Mouse (Mus musculus) MN1 (cell line): Measurements from ENCODE around the gene Stam.
"Not testable (repeated sequence)": the region's sequence is repeated elsewhere in the genome, so short reads cannot be mapped to it uniquely, and the experiment has no call there.

Experiments
- DNase-seq: peaks from one replicate; pipeline ENCODE4 v3.0.0-alpha.2; 2016; ENCODE audit warnings: low spot score

The Stam gene

GRCm38 (mm10) chr2:14073362-14074220, at the start of gene Stam:
Stam (plus strand) TSS chr2:14074098.
- peak; percentile 88 for DNase-seq

GRCm38 (mm10) chr2:14041249-14041648, 32.6 kb upstream of the Stam start:
- DNase-seq = no peak

GRCm38 (mm10) chr2:14043011-14043410, 30.9 kb upstream of the Stam start:
- no peak for DNase-seq

DNA sequence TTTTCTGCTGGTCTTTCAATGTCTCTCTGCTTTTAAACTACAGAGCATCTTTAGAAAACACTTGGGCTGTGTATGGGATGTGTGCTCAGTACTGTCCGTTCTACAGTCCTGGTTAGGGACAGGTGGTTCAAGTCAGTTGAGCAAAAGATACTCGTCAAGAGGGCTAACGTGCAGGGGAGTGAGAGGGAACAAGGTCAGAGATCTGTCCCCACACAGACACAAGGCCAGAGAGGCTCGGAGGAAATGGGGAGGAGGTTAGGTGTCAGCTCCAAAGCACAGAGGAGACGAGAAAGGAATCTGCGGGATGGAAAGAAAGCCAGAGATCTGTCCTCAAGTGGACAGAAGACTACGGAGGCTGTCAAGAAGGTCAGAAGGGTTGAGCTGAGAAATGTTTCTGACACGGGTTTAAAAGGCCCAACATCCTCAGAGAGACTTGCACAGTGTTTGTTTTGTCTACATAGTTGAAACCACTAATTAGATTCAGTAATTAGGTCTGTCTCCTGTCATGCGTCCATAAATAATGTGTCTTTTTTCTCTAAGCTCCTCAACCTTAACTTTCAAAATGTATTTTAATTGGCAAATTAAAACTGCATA, 30.2 kb upstream of the Stam start:
- DNase-seq = no peak

DNA sequence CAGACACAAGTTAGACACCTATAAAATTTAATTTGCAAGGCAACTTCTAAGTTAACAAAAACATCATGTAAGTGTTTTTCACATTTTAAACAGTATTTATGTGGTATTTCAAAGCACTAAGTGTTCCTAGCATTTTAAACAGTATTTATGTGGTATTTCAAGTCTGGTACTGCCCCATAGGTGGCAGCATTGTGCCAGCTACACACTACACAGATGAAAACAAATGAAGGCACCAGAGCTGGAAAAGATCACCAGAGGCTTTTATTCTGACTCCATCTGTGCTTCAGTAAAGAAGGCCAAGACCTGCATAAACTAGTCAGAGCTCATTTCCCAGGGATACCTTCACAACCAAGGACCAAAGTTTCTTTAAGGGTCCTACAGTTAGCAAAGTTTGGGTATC, 25.5 kb upstream of the Stam start:
- peak; percentile 73 for DNase-seq

- no peak for DNase-seq
Observed at GRCm38 (mm10) chr2:14048808-14049207, 25.1 kb upstream of the Stam start.

DNA sequence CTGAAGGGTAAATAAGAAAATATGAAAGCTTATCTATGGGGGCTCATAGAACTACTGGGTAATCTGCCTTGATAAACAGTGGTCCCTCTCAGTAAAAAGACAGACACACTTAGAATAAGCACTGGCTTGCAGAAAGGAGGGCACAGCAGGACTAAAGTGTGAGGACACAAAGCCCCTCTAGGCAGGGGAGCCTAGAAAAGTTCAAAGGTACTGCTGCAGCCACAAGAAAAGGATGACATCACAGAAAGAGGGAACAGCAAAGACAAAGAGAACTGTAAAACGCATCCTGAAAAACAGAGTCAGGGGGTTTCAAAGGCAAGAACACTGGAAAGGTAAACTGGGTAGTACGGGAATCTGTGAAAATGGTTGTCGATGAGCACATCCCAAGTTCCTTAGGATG, 20.3 kb upstream of the Stam start:
- no peak for DNase-seq

DNA sequence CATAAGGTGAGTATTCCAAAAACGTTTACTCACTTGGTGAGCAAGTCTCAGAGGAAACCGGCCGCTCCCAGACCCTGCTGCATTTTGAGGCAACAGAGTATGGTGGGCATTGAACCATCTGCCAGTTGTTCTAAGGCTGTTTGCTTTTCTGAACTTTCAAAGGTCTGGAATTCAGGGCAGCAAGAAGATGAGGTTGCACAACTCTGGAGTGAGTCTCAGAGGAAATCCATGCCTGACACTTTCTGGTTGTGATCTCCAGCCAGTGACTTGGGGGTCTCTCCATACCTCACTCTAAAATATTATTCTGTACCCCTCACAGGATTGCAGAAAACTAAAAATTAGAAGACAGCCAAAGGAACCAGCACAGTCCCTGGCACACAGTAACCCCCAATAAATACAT, 19.7 kb upstream of the Stam start:
- DNase-seq = no peak

DNA sequence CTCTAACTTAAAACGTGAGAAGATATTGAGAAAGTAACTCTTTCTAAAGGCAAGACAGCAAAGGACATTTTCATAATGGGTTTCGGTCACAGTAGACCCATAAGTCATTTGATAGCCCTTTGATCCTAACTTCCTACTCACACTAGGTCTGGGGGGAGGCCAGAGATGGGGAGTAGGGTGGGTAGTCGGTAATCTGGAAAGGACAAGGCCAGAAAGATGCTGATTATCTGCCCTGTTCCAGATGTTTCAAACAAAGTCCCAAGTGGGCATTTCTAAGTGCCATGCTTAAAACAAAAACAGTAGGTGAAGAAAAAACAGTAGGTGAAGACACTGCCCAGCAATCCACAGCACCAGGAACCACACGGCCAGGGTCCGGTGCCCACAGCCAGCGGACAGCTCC, 19.2 kb upstream of the Stam start:
- DNase-seq = no peak

GRCm38 (mm10) chr2:14055168-14055565, 18.7 kb upstream of the Stam start:
- DNase-seq = peak; percentile 73

DNA sequence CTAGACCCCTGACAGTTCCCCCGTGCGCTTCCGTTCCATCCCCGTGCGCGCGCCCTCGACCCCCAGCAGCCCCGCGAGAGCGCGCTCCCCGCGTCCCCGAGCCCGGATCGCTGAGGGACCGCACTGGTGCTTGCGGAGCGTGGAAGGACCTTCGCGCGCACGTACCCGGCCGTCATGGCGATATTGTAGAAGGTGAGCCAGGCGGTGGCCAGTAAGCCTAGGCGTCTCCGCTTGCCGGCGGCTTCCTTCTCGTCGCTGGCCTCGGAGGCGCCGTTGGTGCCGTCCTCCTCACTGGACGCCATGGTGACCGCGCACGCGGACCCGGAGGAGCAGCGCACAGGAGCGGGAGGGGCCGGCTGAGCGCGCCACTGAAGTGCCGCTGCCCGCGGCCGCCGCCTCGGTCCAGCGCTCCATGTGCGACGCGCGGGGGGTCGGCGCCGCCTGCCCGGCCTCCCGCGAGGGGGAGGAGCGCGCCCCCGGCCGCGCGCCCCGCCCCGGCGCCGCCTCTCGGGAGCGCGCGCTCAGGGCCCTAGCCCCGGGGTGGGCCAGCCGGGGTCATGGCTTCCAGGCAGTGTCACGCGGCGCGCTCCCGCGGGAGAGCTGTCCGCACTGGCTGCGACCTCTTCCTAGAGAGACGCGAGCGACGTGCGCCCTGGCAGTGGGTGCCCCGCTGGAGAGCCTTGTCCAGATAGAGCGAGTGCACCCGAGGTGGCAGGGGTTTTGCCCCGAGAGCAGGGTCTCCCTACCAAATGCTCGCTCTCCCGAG, 18.1 kb upstream of the Stam start, which contains the start of gene Hacd1:
Gene Hacd1, minus strand, starts transcription at position 570 of the 766 bp plus-strand sequence.
- DNase-seq = peak; percentile 84

DNA sequence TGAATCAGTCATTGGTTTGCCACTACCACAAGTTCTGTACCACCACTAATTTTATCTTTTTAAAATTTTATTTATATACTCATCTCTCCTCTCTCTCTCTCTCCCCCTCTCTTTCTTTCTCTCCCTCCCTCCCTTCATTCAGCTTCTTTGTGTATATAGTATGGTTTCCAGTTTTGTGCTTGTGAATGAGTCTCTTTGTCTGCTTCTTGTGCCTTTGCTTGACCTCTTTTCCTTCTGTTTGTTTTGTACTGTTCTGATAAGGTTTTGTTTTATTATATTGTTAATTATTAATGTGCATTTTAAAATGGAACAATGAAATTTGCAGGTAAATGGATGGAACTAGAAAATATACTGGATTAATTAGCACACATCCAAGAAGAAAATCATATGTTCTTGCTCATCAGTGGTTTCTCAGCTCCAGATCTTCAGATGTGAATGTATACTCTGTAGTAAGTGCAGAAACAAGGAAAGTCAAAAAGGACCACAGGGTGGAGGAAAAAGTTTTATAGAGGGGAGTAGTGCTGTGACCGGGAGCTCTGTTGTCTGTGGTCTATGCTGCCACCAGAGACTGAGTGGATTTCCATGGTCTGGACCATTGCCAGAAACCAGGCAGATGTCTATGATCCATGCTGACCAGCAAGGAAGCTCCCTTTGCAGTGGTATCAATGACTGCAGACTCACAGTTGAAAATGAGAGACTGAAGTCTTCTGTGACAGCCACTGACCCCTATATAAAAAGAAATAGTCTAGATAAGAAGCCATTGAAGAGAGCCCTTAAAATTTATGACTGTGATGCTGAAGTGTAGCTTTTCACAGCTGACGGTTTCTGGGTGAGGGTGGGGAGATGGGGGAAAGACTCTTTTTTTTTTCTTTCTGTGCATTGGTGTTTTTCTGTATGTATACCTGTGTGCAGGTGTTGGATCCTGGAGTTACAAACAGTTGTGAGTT, 7.9 kb upstream of the Stam start:
- DNase-seq = no peak

DNA sequence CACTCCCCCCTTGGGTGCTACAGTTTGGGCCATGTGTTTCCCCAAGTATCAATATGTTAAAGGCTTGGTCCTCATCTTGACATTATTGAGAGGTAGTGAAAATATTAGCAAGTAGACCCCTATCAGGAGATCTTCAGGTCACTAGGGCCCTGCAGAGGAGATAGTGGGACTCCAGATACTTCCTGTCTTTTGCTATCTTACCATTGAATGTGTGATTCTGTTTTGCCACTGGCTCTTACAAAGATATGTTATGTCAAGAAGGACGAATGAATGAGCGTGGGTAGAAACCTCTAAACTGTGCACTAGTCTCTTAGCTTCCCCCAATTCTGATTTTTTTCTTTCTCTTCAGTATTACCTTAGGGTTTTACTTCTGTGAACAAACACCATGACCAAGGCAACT, 4.9 kb upstream of the Stam start:
- no peak for DNase-seq

- no peak for DNase-seq
Observed at GRCm38 (mm10) chr2:14070466-14070865, 3.4 kb upstream of the Stam start.

DNA sequence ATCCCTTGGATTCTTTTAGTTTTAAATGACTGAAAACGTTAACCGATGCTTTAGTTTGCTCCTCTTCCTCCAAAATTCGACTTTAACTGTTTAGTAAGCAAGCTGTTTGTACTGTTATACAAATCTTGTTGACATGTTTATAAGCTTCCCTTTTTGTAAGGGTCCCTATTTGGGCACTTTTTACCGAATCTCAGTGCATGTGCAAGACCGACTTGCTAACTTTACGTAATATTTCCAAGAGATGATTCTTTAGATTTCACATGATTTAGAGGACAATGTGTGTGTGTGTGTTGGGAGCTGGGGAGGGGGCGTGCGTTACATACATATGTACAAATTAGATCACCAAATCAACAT, 913 bp upstream of the Stam start:
- no peak for DNase-seq

- DNase-seq = no peak
Observed at GRCm38 (mm10) chr2:14074221-14074901, 463 bp downstream of the Stam start.

DNA sequence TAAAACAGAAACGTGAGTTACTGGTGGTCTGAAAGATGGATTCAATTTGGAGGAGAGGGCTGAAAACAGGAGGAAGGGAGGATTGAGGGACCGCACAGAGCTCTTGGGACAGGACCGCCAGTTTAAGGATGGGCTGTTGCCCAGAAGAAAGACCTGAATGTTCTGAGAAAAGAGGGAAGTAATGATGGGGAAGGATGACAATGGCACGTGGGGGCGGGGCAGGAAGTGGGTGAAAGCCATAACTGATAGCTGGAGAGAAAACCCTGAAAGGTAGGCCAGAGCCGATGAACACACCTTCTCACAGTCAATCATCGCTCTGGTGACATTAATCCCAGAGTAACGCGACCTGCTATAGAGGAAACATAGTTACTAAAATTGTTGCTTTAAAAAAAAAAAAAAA, 4.6 kb downstream of the Stam start:
- not testable (repeated sequence) for DNase-seq

DNA sequence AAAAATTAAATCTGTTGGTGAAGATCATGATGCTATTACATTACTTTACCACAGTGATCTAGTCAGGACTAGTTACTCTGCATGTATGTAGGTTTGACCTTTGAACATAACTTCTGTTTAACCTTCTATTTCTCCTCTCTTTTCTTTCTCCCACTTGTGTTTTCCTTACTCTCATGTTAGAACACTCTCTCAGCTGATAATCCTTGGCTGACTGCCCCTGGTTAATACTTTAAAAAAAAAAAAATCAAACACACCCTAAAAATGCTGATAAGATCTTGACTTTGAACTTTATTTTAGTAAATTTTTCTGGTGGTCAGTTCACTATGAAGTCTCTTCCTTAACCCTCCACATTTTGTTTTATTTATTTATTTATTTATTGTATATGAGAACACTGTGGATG, 26.6 kb downstream of the Stam start:
- DNase-seq = no peak

GRCm38 (mm10) chr2:14102603-14103002, 28.7 kb downstream of the Stam start:
- no peak for DNase-seq

- DNase-seq = no peak
Observed at GRCm38 (mm10) chr2:14103924-14104323, 30.0 kb downstream of the Stam start.

- DNase-seq = peak; percentile 24
Observed at GRCm38 (mm10) chr2:14107673-14108072, 33.8 kb downstream of the Stam start.
